Mouse (Mus musculus): Measurements from ENCODE around the gene Klhdc3. TPM values are rescaled to one million over a fixed set of nuclear protein-coding genes. Genes with fewer than 3 reads are reported as not detected.
A peak's percentile ranks its signal among the peaks of the same experiment; 100 is the strongest.

The Klhdc3 gene
- polyA plus RNA-seq, 1 experiment from 2014 or later: 83.4 TPM

DNA sequence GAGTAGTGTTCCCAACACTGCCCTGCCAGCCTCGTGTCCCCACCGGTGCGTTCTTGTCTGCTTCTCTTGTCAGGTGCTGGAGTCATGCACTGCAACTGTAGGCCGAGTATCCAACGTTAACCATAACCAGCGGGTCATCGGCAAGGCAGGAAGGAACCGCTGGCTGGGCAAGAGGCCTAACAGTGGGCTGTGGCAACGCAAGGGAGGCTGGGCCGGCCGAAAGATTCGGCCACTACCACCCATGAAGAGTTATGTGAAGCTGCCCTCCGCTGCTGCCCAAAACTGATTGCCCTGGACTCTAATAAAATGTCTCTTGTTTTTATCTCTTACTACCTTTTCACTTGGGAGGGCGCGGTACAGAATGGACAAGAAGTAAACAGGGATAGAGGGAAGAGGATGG lies 30.9 kb downstream of the Klhdc3 start:
- Histone ChIP-seq H3K4me2 (peak overlapping the region; percentile 98), H3K4me3 (peak overlapping the region; percentile 77), H3K9ac (peak overlapping the region; percentile 87), H3K27ac (peak overlapping the region; percentile 88), H3K27me3 (replicated peaks) (no peaks in the 10 kb centered on the region), H3K4me1 (peaks cover 49% of the 10 kb centered on the region), H3K9me3 (replicated peaks) (no peaks in the 10 kb centered on the region), H3K36me3 (peaks cover 45% of the 10 kb centered on the region)
- WGBS (ENCODE audit: insufficient replicate concordance): 20% methylated on average over 15 of the region's 15 CpGs
- ATAC-seq: no peak

DNA sequence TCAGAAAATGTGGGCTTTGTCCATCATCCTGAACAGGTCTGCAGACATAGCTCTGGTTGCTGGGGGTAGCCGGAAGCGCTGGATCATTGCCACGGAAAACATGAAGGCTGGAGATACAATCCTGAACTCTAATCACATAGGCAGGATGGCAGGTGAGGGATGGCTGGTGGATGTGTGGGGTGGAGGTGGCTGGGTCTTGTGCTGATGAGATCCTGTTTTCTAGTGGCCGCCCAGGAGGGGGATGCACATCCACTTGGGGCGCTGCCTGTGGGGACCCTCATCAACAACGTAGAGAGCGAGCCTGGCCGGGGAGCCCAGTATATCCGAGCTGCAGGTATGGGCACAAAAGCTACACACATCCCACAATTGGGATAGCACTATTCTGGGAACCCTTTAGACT lies 32.3 kb downstream of the Klhdc3 start:
- 89% methylated on average over 9 of the region's 9 CpGs for WGBS (ENCODE audit: insufficient replicate concordance)
- H3K4me1 ChIP-seq: peaks cover 56% of the 10 kb centered on the region
- H3K27ac ChIP-seq: 0 out of 2 replicates have a peak overlapping the region, but pooled peaks have one; percentile 17

GRCm38 (mm10) chr17:46647279-46647678 lies 33.4 kb downstream of the Klhdc3 start:
- 82% methylated on average over 7 of the region's 7 CpGs for WGBS (ENCODE audit: insufficient replicate concordance)
- Histone ChIP-seq H3K27me3 (replicated peaks) (no peaks in the 10 kb centered on the region), H3K36me3 (peaks cover 20% of the 10 kb centered on the region), H3K9ac (peak overlapping the region; percentile 77), H3K27ac (no peak overlapping the region), H3K4me2 (peak overlapping the region; percentile 97), H3K9me3 (replicated peaks) (no peaks in the 10 kb centered on the region), H3K4me3 (peak overlapping the region; percentile 80), H3K4me1 (peaks cover 54% of the 10 kb centered on the region)
- no peak for ATAC-seq

More for the DNA sequence above, 32.3 kb downstream of the Klhdc3 start:
- no peaks in the 10 kb centered on the region for H3K9me3 ChIP-seq (replicated peaks)
- no peak overlapping the region for H3K9ac ChIP-seq
- H3K4me2 ChIP-seq: no peak overlapping the region
- H3K4me3 ChIP-seq: no peak overlapping the region
- H3K27me3 ChIP-seq (replicated peaks): no peaks in the 10 kb centered on the region
- H3K36me3 ChIP-seq: peaks cover 32% of the 10 kb centered on the region
- no peak for ATAC-seq

DNA sequence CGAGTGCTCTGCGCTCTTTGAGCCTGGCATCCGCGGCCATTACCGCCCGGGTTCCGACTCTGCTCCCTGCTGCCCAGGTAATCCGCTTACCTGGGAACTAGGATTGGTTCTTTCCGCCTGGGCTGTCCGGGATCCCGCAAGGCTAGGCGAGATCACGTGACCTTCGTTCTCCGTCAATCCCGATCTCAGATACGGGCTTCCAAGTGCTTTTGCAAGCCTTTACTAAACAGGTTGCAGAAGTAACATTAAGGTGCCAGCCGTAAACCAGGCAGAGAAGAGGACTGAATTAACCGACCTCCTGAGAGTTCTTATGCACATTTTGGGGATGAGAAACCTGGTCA lies 34.4 kb downstream of the Klhdc3 start:
- Histone ChIP-seq H3K27me3 (replicated peaks) (no peaks in the 10 kb centered on the region), H3K4me1 (peaks cover 44% of the 10 kb centered on the region), H3K4me2 (peak overlapping the region; percentile 97), H3K36me3 (peaks cover 22% of the 10 kb centered on the region), H3K4me3 (peak overlapping the region; percentile 80), H3K9me3 (replicated peaks) (no peaks in the 10 kb centered on the region), H3K9ac (peak overlapping the region; percentile 77), H3K27ac (peak overlapping the region; percentile 80)
- WGBS (ENCODE audit: insufficient replicate concordance): under 1% methylated on average over 19 of the region's 19 CpGs
- ATAC-seq: peak; percentile 38; the same call in 1 of the 2 replicates

DNA sequence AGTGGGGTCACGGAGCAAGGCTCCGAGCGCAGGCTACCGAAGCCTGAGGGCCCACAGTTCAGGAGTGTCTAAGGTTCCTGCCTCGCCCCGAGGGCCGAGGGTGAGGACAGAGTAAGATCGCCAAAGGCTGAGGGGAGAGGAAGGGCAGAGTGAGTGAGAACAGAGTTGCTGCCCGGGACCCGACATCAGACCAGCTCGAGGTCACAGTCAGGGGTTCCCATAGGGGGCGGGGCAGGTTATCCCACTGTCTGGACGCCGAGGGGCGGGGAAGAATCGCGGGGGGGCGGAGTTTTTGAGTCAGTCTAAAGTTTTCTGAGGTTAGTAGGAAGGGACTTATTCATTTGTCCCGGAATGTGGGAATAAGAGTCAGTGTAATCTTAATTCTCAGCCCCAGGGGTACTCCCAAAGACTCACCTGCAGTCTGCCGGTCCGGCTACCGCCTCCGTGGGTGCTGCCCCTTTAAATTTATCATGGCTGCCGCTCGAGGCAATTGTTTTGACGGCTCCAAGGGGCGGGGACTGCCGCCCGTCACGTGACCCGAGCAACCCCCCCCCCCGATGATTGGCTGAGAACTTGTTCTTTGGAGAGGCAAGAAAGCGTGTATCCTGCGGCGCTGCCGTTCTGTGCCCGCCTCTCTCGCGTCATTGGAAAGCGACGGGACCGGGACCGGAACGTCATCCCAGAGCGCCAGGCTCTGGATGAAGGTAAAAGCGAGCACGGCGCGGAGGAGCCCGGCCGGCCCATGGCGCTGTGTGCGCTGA lies 35.0 kb downstream of the Klhdc3 start, which contains the start of the genes Klc4 and Mrpl2:
Klc4 (minus strand) TSS at position 462 of the 761 bp plus-strand sequence.
Mrpl2 (plus strand) TSS at position 669 of the 761 bp plus-strand sequence.
- peaks cover 22% of the 10 kb centered on the region for H3K36me3 ChIP-seq
- no peaks in the 10 kb centered on the region for H3K27me3 ChIP-seq (replicated peaks)
- peak; percentile 75 for ATAC-seq
- peak within 1 kb of the TSS; percentile 81 for H3K27ac ChIP-seq
- no peaks in the 10 kb centered on the region for H3K9me3 ChIP-seq (replicated peaks)
- H3K4me3 ChIP-seq: peak within 1 kb of the TSS; percentile 80
- peak within 1 kb of the TSS; percentile 97 for H3K4me2 ChIP-seq
- under 1% methylated on average over 53 of the region's 53 CpGs for WGBS (ENCODE audit: insufficient replicate concordance)
- peaks cover 38% of the 10 kb centered on the region for H3K4me1 ChIP-seq
- H3K9ac ChIP-seq: peak within 1 kb of the TSS; percentile 79

- Histone ChIP-seq H3K4me2 (peak overlapping the region; percentile 97), H3K9ac (peak overlapping the region; percentile 79), H3K4me1 (peaks cover 32% of the 10 kb centered on the region), H3K27ac (peak overlapping the region; percentile 81), H3K36me3 (peaks cover 22% of the 10 kb centered on the region), H3K9me3 (replicated peaks) (no peaks in the 10 kb centered on the region), H3K27me3 (replicated peaks) (no peaks in the 10 kb centered on the region), H3K4me3 (peak overlapping the region; percentile 80)
- ATAC-seq: peak; percentile 25
- 9% methylated on average over 11 of the region's 11 CpGs for WGBS (ENCODE audit: insufficient replicate concordance)
Observed at GRCm38 (mm10) chr17:46644916-46645475, 35.7 kb downstream of the Klhdc3 start.

DNA sequence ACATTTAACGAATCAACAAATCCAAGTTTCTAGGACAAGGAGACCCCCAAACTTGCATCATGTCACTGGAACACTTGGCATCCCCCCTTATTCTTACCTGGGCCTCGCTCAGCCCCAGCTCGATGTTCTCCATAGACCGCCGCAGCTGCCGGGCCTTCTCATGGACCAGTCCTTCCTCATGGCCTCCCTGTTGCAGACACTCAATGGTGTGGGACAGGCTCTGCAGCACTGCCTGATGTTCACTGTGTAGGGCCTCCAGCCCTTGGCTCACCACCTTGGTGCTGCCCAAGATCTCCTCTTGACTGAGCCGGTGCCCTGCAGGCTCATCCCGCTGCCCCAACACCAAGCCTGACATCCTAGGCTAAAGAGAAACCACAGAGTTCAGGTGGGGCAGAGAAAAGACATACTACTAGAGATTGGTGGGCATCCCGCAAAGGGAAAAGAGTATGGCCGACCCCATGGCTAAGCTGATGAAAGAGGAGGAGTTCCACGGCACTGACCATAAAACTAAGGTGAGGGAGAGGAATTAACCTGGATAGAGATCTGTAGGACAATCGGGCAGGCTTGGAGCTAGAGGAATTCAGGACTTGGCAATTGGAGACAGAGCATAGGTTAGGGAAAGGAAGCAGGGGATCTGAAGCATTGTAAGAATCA lies 36.4 kb downstream of the Klhdc3 start:
- 82% methylated on average over 12 of the region's 12 CpGs for WGBS (ENCODE audit: insufficient replicate concordance)
- Histone ChIP-seq H3K4me2 (peak overlapping the region; percentile 97), H3K27ac (no peak overlapping the region), H3K9ac (0 out of 2 replicates have a peak overlapping the region, but pooled peaks have one; percentile 79), H3K9me3 (replicated peaks) (no peaks in the 10 kb centered on the region), H3K36me3 (peaks cover 21% of the 10 kb centered on the region), H3K4me3 (peak overlapping the region; percentile 80; the same call in 1 of the 2 replicates), H3K4me1 (peaks cover 25% of the 10 kb centered on the region), H3K27me3 (replicated peaks) (no peaks in the 10 kb centered on the region)
- no peak for ATAC-seq

DNA sequence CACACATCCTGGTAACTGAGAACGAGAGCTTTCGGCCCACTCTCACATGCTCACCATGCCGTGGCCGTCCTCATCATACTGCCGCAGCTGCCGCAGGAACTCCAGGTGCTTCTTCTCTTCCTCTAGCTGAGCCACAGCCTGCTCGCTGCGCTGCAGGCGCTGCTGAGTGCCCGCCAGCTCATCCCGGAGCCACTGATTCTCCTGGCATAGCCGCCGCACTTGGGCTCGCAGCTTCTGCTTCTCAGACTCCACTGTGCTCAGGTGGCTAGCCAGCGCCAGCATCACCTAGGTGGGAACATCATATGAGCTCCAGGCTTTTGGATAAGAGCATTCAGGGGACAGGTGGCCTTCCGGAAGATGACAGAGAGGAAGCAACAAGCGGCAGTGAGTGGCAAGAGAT lies 38.7 kb downstream of the Klhdc3 start:
- Histone ChIP-seq H3K9ac (no peak overlapping the region), H3K4me1 (peaks cover 23% of the 10 kb centered on the region), H3K27ac (no peak overlapping the region), H3K36me3 (peaks cover 6% of the 10 kb centered on the region; the same call in 1 of the 2 replicates), H3K27me3 (replicated peaks) (no peaks in the 10 kb centered on the region), H3K9me3 (replicated peaks) (no peaks in the 10 kb centered on the region), H3K4me3 (no peak overlapping the region), H3K4me2 (no peak overlapping the region)
- 75% methylated on average over 17 of the region's 17 CpGs for WGBS (ENCODE audit: insufficient replicate concordance)
- no peak for ATAC-seq

GRCm38 (mm10) chr17:46639929-46640328 lies 40.8 kb downstream of the Klhdc3 start:
- no peak for ATAC-seq
- H3K27me3 ChIP-seq (replicated peaks): no peaks in the 10 kb centered on the region
- WGBS (ENCODE audit: insufficient replicate concordance): 49% methylated on average over 9 of the region's 9 CpGs
- H3K9ac ChIP-seq: no peak overlapping the region
- H3K4me1 ChIP-seq: peaks cover 19% of the 10 kb centered on the region
- no peak overlapping the region for H3K27ac ChIP-seq
- peaks cover 10% of the 10 kb centered on the region; the same call in 1 of the 2 replicates for H3K36me3 ChIP-seq
- H3K9me3 ChIP-seq (replicated peaks): no peaks in the 10 kb centered on the region
- H3K4me3 ChIP-seq: no peak overlapping the region
- H3K4me2 ChIP-seq: no peak overlapping the region

DNA sequence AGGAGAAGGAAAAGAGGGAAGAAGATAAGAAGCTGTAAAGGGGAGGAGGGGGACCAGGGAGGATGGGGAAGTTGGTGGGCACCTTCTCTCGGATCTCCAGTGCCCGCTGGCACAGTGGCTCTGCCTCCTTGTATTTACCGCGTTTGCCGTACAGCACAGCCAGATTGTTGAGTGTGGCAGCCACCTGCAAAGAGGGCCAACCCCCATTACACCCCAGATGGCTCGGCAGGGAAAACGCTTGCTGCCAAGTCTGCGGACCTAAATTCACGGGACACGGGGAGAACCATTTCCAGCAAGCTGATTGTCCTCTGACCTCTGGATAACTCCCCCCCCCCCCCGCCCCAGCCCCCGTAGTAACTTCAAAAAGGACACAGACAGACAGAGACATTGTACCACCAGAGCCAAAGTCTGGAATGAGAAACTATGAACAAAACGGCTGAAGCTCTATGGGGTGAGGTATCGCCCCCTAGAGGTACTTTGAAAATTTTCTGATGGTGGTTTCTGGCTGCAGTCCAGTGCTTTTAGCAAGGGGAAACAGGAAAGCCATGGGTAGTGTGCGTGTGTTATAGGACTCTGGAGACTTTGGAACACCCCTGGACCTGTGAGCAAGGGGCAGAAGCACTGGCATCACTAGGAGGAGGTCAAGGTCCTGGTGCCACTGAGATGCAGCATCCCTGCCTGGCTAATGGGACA lies 43.7 kb downstream of the Klhdc3 start:
- Histone ChIP-seq H3K27me3 (replicated peaks) (no peaks in the 10 kb centered on the region), H3K36me3 (peaks cover 8% of the 10 kb centered on the region), H3K4me1 (peaks cover 10% of the 10 kb centered on the region; the same call in 1 of the 2 replicates), H3K4me3 (no peak overlapping the region), H3K4me2 (peak overlapping the region; percentile 43), H3K9me3 (replicated peaks) (no peaks in the 10 kb centered on the region), H3K9ac (no peak overlapping the region; the same call in 1 of the 2 replicates), H3K27ac (no peak overlapping the region)
- no peak for ATAC-seq
- WGBS (ENCODE audit: insufficient replicate concordance): 25% methylated on average over 15 of the region's 15 CpGs

DNA sequence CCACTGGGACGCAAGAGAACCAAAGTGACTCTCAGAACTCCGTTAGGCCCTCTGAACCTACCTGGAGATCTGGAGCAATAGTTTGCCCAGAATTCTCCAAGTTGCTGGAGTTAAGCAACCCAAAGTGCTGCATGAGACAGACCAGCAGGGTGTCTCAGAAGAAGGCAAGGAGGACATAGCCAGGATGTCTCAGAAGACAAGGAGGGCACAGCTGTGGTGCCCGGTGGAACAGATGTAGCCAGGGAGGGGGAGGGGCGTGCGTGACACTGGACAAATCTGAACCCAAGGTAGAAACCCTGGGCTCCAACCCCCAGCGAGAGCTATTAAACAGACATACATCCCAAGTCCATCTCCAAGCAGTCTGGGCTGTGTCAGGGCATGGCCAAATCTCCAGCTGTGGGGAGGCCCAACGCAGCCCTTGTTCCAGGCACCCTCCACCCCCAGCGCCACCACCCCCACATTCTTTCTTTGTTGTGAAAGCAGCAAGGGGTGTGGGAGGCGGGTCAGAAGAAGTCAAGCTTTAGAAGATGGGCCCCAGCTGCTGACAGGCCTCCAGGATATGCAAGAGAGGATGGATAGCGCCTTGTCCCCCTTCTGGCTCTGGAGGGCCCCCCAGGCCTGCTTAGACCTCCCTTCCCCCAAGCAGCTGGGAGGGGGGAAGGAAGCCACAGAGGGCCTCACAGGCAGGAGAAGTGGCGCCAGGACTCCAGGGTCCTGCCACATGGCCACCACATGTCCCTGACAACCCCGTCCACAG lies 50.9 kb downstream of the Klhdc3 start:
- no peaks in the 10 kb centered on the region for H3K9me3 ChIP-seq (replicated peaks)
- WGBS (ENCODE audit: insufficient replicate concordance): 19% methylated on average over 12 of the region's 12 CpGs
- H3K9ac ChIP-seq: no peak overlapping the region
- no peaks in the 10 kb centered on the region; the same call in 1 of the 2 replicates for H3K36me3 ChIP-seq
- H3K27ac ChIP-seq: peak overlapping the region; percentile 71
- ATAC-seq: peak; percentile 18
- peak overlapping the region; percentile 70 for H3K4me2 ChIP-seq
- H3K27me3 ChIP-seq (replicated peaks): peaks cover 57% of the 10 kb centered on the region
- peak overlapping the region; percentile 66 for H3K4me3 ChIP-seq
- peaks cover 37% of the 10 kb centered on the region for H3K4me1 ChIP-seq

All from liver, embryonic 12.5 days (tissue).